Mouse (Mus musculus): ENCODE measurements around the gene Emid1. TPM values are rescaled to one million over a fixed set of nuclear protein-coding genes. Genes with fewer than 3 reads are reported as not detected.

Emid1 gene
- polyA plus RNA-seq, 1 experiment, result 20.2 TPM

DNA sequence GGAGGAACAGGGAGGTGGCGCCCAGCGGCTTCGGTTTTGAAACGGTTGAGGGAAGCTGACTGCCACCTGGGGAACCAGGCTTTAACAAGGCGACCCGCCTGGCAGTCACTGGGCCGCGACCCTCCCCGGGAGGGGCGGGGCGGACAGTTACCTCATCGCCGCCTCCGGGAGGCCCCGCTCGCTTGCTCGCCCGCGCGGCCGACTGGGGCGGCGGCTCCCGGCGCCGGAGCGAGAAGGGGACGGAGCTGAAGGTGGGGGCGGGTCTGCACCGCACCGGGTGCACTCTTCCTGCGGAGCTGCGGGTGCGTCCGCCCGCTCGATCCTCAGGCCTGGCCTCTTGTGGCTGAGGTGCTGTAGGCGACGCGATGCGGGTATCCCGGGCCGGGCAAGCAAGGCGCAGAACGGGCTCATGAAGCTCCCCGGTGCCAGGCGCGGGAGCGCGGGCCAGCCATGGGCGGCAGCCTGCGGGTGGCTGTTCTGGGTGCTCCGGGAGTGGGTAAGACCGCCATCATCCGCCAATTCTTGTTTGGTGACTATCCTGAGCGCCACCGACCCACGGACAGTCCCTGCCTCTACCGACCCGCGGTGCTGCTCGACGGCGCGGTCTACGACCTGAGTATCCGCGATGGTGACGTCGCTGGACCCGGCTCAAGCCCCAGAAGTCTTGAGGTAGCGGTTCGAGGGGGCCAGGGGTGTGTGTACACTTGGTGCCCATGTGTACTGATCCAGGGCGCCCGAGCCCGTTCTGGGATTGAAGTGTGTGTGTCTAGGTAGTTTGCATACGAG lies 94.0 kb downstream of the Emid1 start, which contains the start of gene Rasl10a:
Rasl10a (plus strand) TSS at position 273 of the 786 bp plus-strand sequence.
- Histone ChIP-seq H3K27ac (ENCODE audit: control insufficient read depth, insufficient read depth, low read depth, low read length, poor library complexity) (peak within 1 kb of the TSS; percentile 30; the same call in 1 of the 2 replicates), H3K4me1 (ENCODE audit: control insufficient read depth, insufficient read depth, low read length) (no peaks in the 10 kb centered on the region; the same call in 1 of the 2 replicates), H3K4me3 (replicated peaks; ENCODE audit: control insufficient read depth, low read depth, low read length) (peak within 1 kb of the TSS; percentile 43)
- 2% methylated on average over 76 of the region's 77 CpGs for WGBS
- TF ChIP-seq CTCF (IDR thresholded peaks at IDR 0.05; ENCODE audit: control insufficient read depth, insufficient read depth, low read length), result no peak
- no peak for TF ChIP-seq POLR2A (IDR thresholded peaks at IDR 0.05; ENCODE audit: borderline replicate concordance, control insufficient read depth, low read depth, low read length)

GRCm38 (mm10) chr11:5057541-5057855 lies 94.6 kb downstream of the Emid1 start:
- TF ChIP-seq CTCF (IDR thresholded peaks at IDR 0.05; ENCODE audit: control insufficient read depth, insufficient read depth, low read length) (no peak), POLR2A (IDR thresholded peaks at IDR 0.05; ENCODE audit: borderline replicate concordance, control insufficient read depth, low read depth, low read length) (no peak)
- Histone ChIP-seq H3K27ac (ENCODE audit: control insufficient read depth, insufficient read depth, low read depth, low read length, poor library complexity) (no peak overlapping the region), H3K4me1 (ENCODE audit: control insufficient read depth, insufficient read depth, low read length) (no peaks in the 10 kb centered on the region; the same call in 1 of the 2 replicates), H3K4me3 (replicated peaks; ENCODE audit: control insufficient read depth, low read depth, low read length) (no peak overlapping the region)
- WGBS, result 26% methylated on average over 8 of the region's 8 CpGs

- WGBS, result 72% methylated on average over 8 of the region's 8 CpGs
- H3K4me1 ChIP-seq (ENCODE audit: control insufficient read depth, insufficient read depth, low read length), result no peaks in the 10 kb centered on the region; the same call in 1 of the 2 replicates
- no peak overlapping the region for H3K4me3 ChIP-seq (replicated peaks; ENCODE audit: control insufficient read depth, low read depth, low read length)
- no peak overlapping the region for H3K27ac ChIP-seq (ENCODE audit: control insufficient read depth, insufficient read depth, low read depth, low read length, poor library complexity)
- TF ChIP-seq POLR2A (IDR thresholded peaks at IDR 0.05; ENCODE audit: borderline replicate concordance, control insufficient read depth, low read depth, low read length) (no peak), CTCF (IDR thresholded peaks at IDR 0.05; ENCODE audit: control insufficient read depth, insufficient read depth, low read length) (no peak)
These were observed 95.0 kb downstream of the Emid1 start for GRCm38 (mm10) chr11:5057064-5057463.

Other genes with a start within 250 kb of the Emid1 start
- 1.2 and 1.5 TPM in 2 replicates for gene Nefh, start 204.2 kb downstream of the Emid1 start, polyA plus RNA-seq (2011; ENCODE audit: insufficient read depth, insufficient read length, low replicate concordance, missing spikeins)
- 75.4 and 99.1 TPM in 2 replicates for gene Ap1b1, start 165.4 kb downstream of the Emid1 start, polyA plus RNA-seq (2011; ENCODE audit: insufficient read depth, insufficient read length, low replicate concordance, missing spikeins)
- gene Rasl10a, start 94.1 kb downstream of the Emid1 start, polyA plus RNA-seq (2011; ENCODE audit: insufficient read depth, insufficient read length, low replicate concordance, missing spikeins), result 6.6 TPM in 1 of 2 replicates, not detected in the other
- 40.2 and 78.2 TPM in 2 replicates for gene Gas2l1, start 86.9 kb downstream of the Emid1 start, polyA plus RNA-seq (2011; ENCODE audit: insufficient read depth, insufficient read length, low replicate concordance, missing spikeins)
- gene Rhbdd3, start 53.3 kb downstream of the Emid1 start, polyA plus RNA-seq (2011; ENCODE audit: insufficient read depth, insufficient read length, low replicate concordance, missing spikeins), result 13.8 and 14.7 TPM in 2 replicates
- 342 and 464 TPM in 2 replicates for gene Ewsr1, start 53.0 kb downstream of the Emid1 start, polyA plus RNA-seq (2011; ENCODE audit: insufficient read depth, insufficient read length, low replicate concordance, missing spikeins)
- 1.4 and 2.1 TPM in 2 replicates for gene Kremen1, start 109.3 kb upstream of the Emid1 start, polyA plus RNA-seq (2011; ENCODE audit: insufficient read depth, insufficient read length, low replicate concordance, missing spikeins)